Mouse (Mus musculus) ES-E14 (cell line): ENCODE measurements at regions not wholly inside any gene's neighbourhood (a gene's known extent, or its start where the extent isn't known, plus 50 kb on each side); places are given as distances from the start of the nearest gene placed in this dataset.

ENCODE experiments used
- DNase-seq: peaks from one replicate; pipeline ENCODE4 v3.0.0-alpha.2; 2013; ENCODE audit warnings: low read depth, low spot score
- H3K27ac ChIP-seq: 2 replicates; pipeline ENCODE4 v1.5.1; 2012; ENCODE audit warnings: low read depth, mild to moderate bottlenecking, low read length, moderate library complexity, mixed read lengths; ENCODE audit not compliant: poor library complexity, insufficient read depth, severe bottlenecking
- H3K36me3 ChIP-seq: 2 replicates; pipeline ENCODE4 v1.6.1; 2012; ENCODE audit warnings: mild to moderate bottlenecking, low read length, moderate library complexity, mixed read lengths; ENCODE audit not compliant: control insufficient read depth, poor library complexity, insufficient read depth, severe bottlenecking
- H3K4me1 ChIP-seq, 2 experiments: fragments of 150-350 bp in 1 of 2; sonication (generic) in 1 of 2; 2 replicates each; pipeline ENCODE4 v1.6.1; 2012; ENCODE audit warnings: low read length in 2 of 2, mild to moderate bottlenecking in 1 of 2, mixed read lengths in 1 of 2; ENCODE audit not compliant: control insufficient read depth in 2 of 2, insufficient read depth in 2 of 2, poor library complexity in 1 of 2
- H3K4me3 ChIP-seq, 2 experiments: fragments of 150-350 bp in 1 of 2; sonication (generic) in 1 of 2; 2 replicates each; pipeline ENCODE4 v1.5.1; 2012; ENCODE audit warnings: low read length in 2 of 2, low read depth in 1 of 2, mild to moderate bottlenecking in 1 of 2, mixed read lengths in 1 of 2; ENCODE audit not compliant: insufficient read depth in 1 of 2, poor library complexity in 1 of 2, severe bottlenecking in 1 of 2
- H3K9ac ChIP-seq: 2 replicates; pipeline ENCODE4 v1.6.1; 2012; ENCODE audit warnings: low read depth, mild to moderate bottlenecking, low read length, mixed read lengths; ENCODE audit not compliant: poor library complexity, insufficient read depth, severe bottlenecking
- H3K9me3 ChIP-seq: fragments of 150-350 bp; sonication (generic); 2 replicates; pipeline ENCODE4 v1.6.1; 2012; ENCODE audit warnings: low read depth, mild to moderate bottlenecking, low read length; ENCODE audit not compliant: control insufficient read depth, insufficient read depth
- CHD2 ChIP-seq: IDR thresholded peaks from 2 replicates; pipeline ENCODE4 v1.6.1; 2014; ENCODE audit warnings: mild to moderate bottlenecking, low read depth, low read length, inconsistent platforms
- HCFC1 ChIP-seq: IDR thresholded peaks from 2 replicates; pipeline ENCODE4 v1.6.1; 2012; ENCODE audit warnings: low read length, inconsistent platforms, borderline replicate concordance; ENCODE audit not compliant: insufficient read depth
- MAFK ChIP-seq: IDR thresholded peaks from 2 replicates; pipeline ENCODE4 v1.6.1; 2014; ENCODE audit warnings: mild to moderate bottlenecking, low read depth, low read length, inconsistent platforms; ENCODE audit not compliant: insufficient read depth
- ZC3H11A ChIP-seq: IDR thresholded peaks from 2 replicates; pipeline ENCODE4 v1.6.1; 2012; ENCODE audit warnings: low read depth, mild to moderate bottlenecking, inconsistent platforms, low read length, borderline replicate concordance
- ZNF384 ChIP-seq: IDR thresholded peaks from 2 replicates; pipeline ENCODE4 v1.6.1; 2012; ENCODE audit warnings: low read depth, low read length, inconsistent platforms
- in situ Hi-C, 2 experiments: fragments of 600-800 bp; cut with MboI; formaldehyde crosslinking; loops; one replicate each; pipeline ENCODE4 v1.15.1; 2025; ENCODE audit warnings: low sequenced_read_pairs in 2 of 2, inconsistent platforms in 1 of 2; ENCODE audit not compliant: unreplicated experiment in 2 of 2

GRCm38 (mm10) chr3:60408553-60409282 is 63.9 kb upstream of the Mbnl1 start:
- TF ChIP-seq MAFK (no peak), CHD2 (no peak), ZC3H11A (no peak), ZNF384 (no peak), HCFC1 (no peak)
- no peaks in the 10 kb centered on the region for H3K9me3 ChIP-seq
- in situ Hi-C loops: no loop called here
- no peak for DNase-seq
- no peaks in the 10 kb centered on the region for H3K36me3 ChIP-seq
- no peak overlapping the region for H3K4me3 ChIP-seq
- no peaks in the 10 kb centered on the region for H3K4me1 ChIP-seq
- H3K27ac ChIP-seq: no peak overlapping the region
- no peak overlapping the region for H3K9ac ChIP-seq

- Histone ChIP-seq H3K27ac (no peak overlapping the region), H3K9me3 (no peaks in the 10 kb centered on the region), H3K9ac (no peak overlapping the region), H3K4me3 (no peak overlapping the region), H3K4me1 (no peaks in the 10 kb centered on the region), H3K36me3 (no peaks in the 10 kb centered on the region)
- in situ Hi-C loops: no loop called here
- TF ChIP-seq CHD2 (no peak), MAFK (no peak), HCFC1 (no peak), ZC3H11A (no peak), ZNF384 (no peak)
- DNase-seq: no peak
Measured at GRCm38 (mm10) chr3:60409283-60409633, 63.4 kb upstream of the Mbnl1 start.

- Histone ChIP-seq H3K27ac (no peak overlapping the region), H3K9me3 (no peaks in the 10 kb centered on the region), H3K9ac (no peak overlapping the region), H3K36me3 (no peaks in the 10 kb centered on the region), H3K4me1 (no peaks in the 10 kb centered on the region), H3K4me3 (no peak overlapping the region)
- TF ChIP-seq ZNF384: no peak
- TF ChIP-seq CHD2: no peak
- no peak for TF ChIP-seq ZC3H11A
- TF ChIP-seq MAFK: no peak
- TF ChIP-seq HCFC1: no peak
- in situ Hi-C loops: no loop called here
- DNase-seq: no peak
Measured at GRCm38 (mm10) chr3:60411746-60412145, 60.9 kb upstream of the Mbnl1 start.

- no peak overlapping the region for H3K9ac ChIP-seq
- in situ Hi-C loops: no loop called here
- no peaks in the 10 kb centered on the region for H3K9me3 ChIP-seq
- H3K4me1 ChIP-seq: no peaks in the 10 kb centered on the region
- DNase-seq: no peak
- H3K27ac ChIP-seq: no peak overlapping the region
- H3K4me3 ChIP-seq: no peak overlapping the region
- TF ChIP-seq ZNF384: no peak
- no peak for TF ChIP-seq ZC3H11A
- no peaks in the 10 kb centered on the region for H3K36me3 ChIP-seq
Measured at GRCm38 (mm10) chr3:60412206-60412605, 60.4 kb upstream of the Mbnl1 start.

- Histone ChIP-seq H3K27ac (no peak overlapping the region), H3K9ac (no peak overlapping the region), H3K4me3 (no peak overlapping the region), H3K9me3 (no peaks in the 10 kb centered on the region), H3K4me1 (no peaks in the 10 kb centered on the region), H3K36me3 (no peaks in the 10 kb centered on the region)
- no peak for DNase-seq
- in situ Hi-C loops: no loop called here
- no peak for TF ChIP-seq ZC3H11A
- no peak for TF ChIP-seq MAFK
- no peak for TF ChIP-seq ZNF384
- TF ChIP-seq CHD2: no peak
Measured at GRCm38 (mm10) chr3:60413749-60414148, 58.9 kb upstream of the Mbnl1 start.
